Mouse (Mus musculus) cerebellum, postnatal 14 days (tissue): ENCODE data around the gene Cebpa.

ENCODE experiments used
- DNase-seq, 2 experiments: peaks; one replicate each; pipeline ENCODE4 v3.0.0; 2021; ENCODE audit warnings: mixed read lengths in 2 of 2

Cebpa gene

DNA sequence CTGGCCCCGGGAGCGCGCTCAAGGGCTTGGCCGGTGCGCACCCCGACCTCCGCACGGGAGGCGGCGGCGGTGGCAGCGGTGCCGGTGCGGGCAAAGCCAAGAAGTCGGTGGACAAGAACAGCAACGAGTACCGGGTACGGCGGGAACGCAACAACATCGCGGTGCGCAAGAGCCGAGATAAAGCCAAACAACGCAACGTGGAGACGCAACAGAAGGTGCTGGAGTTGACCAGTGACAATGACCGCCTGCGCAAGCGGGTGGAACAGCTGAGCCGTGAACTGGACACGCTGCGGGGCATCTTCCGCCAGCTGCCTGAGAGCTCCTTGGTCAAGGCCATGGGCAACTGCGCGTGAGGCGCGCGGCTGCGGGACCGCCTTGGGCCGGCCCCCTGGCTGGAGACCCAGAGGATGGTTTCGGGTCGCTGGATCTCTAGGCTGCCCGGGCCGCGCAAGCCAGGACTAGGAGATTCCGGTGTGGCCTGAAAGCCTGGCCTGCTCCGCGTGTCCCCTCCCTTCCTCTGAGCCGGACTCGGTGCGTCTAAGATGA, 1.1 kb downstream of the Cebpa start:
- peak; percentile 53 to 54 for DNase-seq

DNA sequence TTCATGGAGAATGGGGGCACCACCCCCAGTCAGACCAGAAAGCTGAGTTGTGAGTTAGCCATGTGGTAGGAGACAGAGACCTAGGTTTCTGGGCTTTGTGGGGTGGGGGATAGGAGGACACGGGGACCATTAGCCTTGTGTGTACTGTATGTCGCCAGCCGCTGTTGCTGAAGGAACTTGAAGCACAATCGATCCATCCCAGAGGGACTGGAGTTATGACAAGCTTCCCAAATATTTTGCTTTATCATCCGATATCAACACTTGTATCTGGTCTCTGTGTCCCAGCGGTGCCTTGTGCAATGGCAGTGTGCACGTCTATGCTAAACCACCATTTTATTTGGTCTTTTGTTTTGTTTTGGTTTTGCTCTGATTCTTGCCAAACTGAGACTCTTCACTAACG, 2.1 kb downstream of the Cebpa start:
- DNase-seq = no peak

- no peak for DNase-seq
Measured at GRCm38 (mm10) chr7:35122401-35123320, 3.6 kb downstream of the Cebpa start.

DNA sequence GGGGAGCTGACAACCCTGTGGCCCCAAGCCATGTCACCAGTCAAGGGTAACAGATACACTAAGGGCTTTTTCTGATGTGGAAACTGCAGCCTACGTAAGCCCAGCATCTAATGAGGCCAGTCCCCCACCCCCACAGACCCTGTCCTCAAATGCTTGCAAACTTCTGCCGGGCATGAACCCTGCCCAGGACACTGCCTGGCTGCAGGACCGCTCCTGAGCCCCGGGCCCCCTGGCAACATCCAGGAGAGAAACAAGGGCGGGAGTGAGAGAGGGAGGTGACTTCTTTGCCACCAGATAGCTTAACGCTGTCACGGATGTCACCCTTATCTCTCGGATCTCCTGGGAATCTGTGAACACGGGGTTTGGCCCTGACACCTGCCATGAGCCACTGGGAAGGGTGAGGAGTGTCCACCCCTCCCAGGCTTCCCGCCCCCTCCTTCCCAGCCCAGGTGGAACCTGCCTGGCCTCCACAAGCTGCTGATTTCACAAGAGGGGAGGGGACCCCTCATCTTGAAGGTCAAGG, 4.4 kb downstream of the Cebpa start:
- no peak for DNase-seq

DNA sequence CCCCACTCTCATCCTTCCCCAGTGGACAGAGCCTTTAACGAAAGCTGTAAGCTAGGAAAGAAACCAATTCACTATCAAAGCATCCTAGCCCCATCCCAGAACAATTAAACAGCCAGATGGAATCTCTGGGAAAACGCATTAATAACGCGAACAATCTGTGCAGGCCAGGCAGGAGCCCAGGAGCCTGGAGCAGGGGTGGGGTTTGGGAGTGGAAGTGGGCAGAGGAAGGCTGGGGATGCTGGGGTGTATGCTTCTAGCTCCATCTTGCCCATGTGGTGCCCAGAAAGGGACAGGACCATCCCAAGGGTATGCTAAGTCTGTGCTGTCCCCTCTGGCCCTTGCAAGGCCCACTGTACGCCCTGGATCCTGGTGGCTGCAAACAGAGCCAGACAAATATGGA, 5.1 kb downstream of the Cebpa start:
- DNase-seq = no peak

DNA sequence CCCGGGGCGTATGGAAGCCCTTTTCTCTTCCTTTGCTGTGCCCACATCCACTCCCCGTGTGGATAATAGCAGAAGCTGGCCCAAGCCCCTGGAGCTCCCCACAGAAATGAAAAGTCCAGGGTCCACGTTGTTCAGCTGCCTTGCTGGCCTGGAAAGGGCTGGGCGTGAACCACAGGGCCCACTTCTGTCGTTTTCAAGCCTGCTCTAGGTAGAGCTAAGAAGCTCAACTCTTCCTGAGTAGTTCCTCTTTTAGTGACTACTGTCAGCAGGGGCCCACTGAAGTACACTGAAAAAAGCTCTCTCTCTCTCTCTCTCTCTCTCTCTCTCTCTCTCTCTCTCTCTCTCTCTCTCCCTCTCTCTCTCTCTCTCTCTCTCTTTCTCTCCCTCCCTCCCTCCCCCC, 5.7 kb downstream of the Cebpa start:
- no peak for DNase-seq

DNA sequence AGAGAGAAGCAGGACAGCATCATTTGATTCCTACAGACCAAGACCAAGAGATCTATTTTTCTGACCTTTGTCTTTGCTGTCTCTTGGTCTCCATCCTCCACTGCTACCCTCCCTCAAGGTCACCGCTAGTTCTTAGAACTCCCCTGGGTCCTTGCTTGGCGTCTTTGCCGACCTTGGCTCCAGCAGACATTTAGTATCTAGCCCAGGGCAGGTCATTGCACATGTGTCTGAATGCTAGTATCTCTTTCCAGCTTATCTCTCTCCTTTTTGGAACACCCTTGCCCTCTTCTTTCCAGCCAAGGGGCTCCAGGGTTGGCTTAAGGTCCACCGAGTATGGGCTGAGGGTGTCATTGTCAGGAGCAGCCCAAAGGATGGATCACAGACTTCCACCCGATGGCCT, 6.9 kb downstream of the Cebpa start:
- DNase-seq = no peak

- no peak for DNase-seq
Measured at GRCm38 (mm10) chr7:35127001-35127400, 7.9 kb downstream of the Cebpa start.

GRCm38 (mm10) chr7:35127721-35128120, 8.6 kb downstream of the Cebpa start:
- DNase-seq = no peak

- DNase-seq = peak in 1 of 2 experiments; percentile 34
Measured at GRCm38 (mm10) chr7:35128677-35129567, 9.8 kb downstream of the Cebpa start.

GRCm38 (mm10) chr7:35130059-35130738, 11.1 kb downstream of the Cebpa start:
- peak; percentile 72 to 78 for DNase-seq

DNA sequence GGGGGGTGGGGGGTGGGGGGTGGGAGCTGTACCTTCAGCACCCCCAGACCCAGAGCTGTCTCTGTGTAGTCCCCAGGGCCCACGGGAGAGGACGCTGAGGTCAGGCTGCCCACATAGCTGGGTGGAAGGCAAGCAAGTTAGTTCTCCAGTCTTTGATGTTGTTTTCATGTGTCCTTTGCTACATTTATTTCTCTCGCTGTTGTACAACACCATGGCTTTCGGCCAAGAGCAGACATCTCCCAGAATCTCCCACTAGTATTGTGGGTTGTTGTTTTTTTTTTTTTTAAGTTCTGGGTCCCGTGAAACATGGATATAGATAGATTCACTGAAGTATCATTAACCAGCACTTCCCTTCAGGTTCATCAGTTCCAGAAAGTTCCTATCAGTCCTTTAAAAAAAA, 11.8 kb downstream of the Cebpa start:
- DNase-seq = no peak

DNA sequence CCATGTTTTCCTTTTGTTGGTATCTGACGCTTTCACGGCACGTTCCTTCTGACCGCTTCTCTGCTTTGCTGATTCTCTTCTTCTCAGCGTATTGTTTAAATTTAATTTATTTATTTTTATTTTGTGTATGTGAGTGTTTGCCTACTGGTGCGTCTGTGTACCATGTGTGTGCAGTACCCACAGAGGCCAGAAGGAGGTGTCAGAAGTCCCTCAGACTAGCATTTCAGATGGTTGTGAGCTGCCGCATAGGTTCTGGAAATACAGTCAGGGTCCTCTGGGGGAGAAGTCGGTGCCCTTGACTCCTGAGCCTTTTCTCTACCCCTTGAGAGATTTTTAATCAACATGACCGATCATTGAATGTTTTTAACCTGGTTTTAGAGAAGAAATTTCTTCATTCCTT, 12.5 kb downstream of the Cebpa start:
- no peak for DNase-seq

DNA sequence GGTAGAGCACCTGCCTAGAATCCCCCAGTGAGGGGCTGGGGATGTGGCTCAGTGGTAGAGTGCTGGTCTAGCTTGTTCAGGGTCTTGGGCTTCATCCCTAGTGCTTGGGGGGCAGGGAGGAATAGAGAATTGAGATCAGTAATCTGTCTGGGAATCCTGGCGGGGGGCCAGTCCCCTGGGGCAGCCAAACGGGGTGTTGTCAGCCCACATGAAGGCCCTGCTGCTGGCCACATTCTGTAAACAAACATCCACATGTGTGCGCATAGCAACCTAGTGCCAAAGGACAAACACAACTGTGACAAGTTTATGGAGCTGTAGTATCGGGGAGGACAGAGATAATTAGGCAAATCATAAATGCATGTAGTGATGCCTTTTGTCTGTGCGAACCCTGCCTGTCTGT, 15.5 kb downstream of the Cebpa start:
- DNase-seq = peak in 1 of 2 experiments; percentile 37

GRCm38 (mm10) chr7:35137524-35137923, 18.4 kb downstream of the Cebpa start:
- no peak for DNase-seq

DNA sequence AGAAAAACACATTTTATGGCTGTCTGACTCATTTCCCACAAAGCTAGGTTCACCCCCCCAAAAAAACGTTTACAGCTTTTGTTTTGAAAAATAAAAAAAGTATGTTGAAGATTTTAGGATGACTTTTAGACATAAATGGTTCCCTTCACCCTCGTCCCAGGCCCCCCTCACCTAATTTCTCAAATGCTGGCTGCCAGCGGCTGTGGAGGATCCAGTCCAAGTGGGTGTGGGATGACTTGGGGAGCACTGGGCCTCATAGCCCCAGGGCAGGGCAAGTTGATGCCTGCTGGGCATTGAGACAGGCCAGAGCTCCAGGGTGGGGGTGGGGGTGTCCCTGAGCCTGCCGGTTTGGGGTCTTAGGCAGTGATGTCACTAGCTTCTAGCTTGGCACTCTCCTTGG, 19.4 kb downstream of the Cebpa start:
- no peak for DNase-seq

GRCm38 (mm10) chr7:35139880-35140279, 20.8 kb downstream of the Cebpa start:
- DNase-seq = no peak

DNA sequence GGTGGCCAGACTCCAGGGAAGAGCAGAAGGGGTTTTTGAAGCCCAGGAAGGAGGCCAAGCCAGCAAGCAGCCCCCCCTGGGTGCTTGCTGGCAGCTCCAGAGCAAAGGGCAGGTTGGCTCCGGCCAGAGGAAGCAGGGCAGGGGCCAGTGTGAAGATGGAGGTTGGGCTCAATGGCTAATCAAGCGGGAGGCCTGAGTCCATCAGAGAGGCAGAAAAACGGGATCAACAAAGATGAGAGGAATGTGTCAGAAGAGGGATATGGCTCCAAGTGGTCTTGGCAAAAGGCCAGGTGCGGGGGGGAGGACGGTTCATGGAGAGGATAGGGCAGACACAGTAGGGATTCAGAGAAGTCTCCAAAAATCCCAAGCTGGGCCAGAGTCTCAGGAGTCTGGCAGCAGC, 22.4 kb downstream of the Cebpa start:
- peak; percentile 25 for DNase-seq

GRCm38 (mm10) chr7:35142522-35142921, 23.4 kb downstream of the Cebpa start:
- no peak for DNase-seq

- no peak for DNase-seq
Measured at GRCm38 (mm10) chr7:35143864-35144618, 24.9 kb downstream of the Cebpa start.

GRCm38 (mm10) chr7:35145068-35145467, 26.0 kb downstream of the Cebpa start:
- DNase-seq = no peak

- DNase-seq = peak; percentile 24 to 40
Measured at GRCm38 (mm10) chr7:35146269-35146668, 27.2 kb downstream of the Cebpa start.
